Mouse (Mus musculus) neural tube, embryonic 15.5 days (tissue): ENCODE measurements at regions not wholly inside any gene's neighbourhood (a gene's known extent, or its start where the extent isn't known, plus 50 kb on each side); places are given as distances from the start of the nearest gene placed in this dataset.

Experiments used
- ATAC-seq: fragments of 200-750 bp; cut with Nextera tagmentation; 2 replicates; pipeline ENCODE4 v1.8.0; 2017; ENCODE audit warnings: mild to moderate bottlenecking, moderate TSS enrichment, moderate library complexity; ENCODE audit not compliant: low FRiP score
- H3K27ac ChIP-seq: fragments of 300-500 bp; sonication (generic); replicated peaks from 2 replicates; pipeline ENCODE4 v1.5.1; 2015; ENCODE audit warnings: mild to moderate bottlenecking, inconsistent platforms
- H3K27me3 ChIP-seq: fragments of 300-500 bp; sonication (generic); replicated peaks from 2 replicates; pipeline ENCODE4 v1.6.1; 2015; ENCODE audit warnings: inconsistent platforms
- H3K36me3 ChIP-seq: fragments of 300-500 bp; sonication (generic); 2 replicates; pipeline ENCODE4 v1.6.1; 2015; ENCODE audit warnings: inconsistent platforms
- H3K4me1 ChIP-seq: fragments of 300-500 bp; sonication (generic); 2 replicates; pipeline ENCODE4 v1.6.1; 2015; ENCODE audit warnings: inconsistent platforms
- H3K4me2 ChIP-seq: fragments of 300-500 bp; sonication (generic); 2 replicates; pipeline ENCODE4 v1.6.1; 2015; ENCODE audit warnings: inconsistent platforms, mild to moderate bottlenecking, moderate library complexity
- H3K4me3 ChIP-seq: fragments of 300-500 bp; sonication (generic); replicated peaks from 2 replicates; pipeline ENCODE4 v1.5.1; 2015; ENCODE audit warnings: mild to moderate bottlenecking, inconsistent platforms
- H3K9ac ChIP-seq: fragments of 300-500 bp; sonication (generic); replicated peaks from 2 replicates; pipeline ENCODE4 v1.6.1; 2015; ENCODE audit warnings: mild to moderate bottlenecking, inconsistent platforms
- H3K9me3 ChIP-seq: fragments of 300-500 bp; sonication (generic); replicated peaks from 2 replicates; pipeline ENCODE4 v1.6.1; 2016; ENCODE audit warnings: inconsistent platforms
- WGBS: fragments of 180-500 bp; shearing (Covaris S2); methylation state at CpG from one replicate; pipeline ENCODE4 v1.1.7; 2015; ENCODE audit warnings: mixed read lengths; 5-methylcytosine and 5-hydroxymethylcytosine counted together

DNA sequence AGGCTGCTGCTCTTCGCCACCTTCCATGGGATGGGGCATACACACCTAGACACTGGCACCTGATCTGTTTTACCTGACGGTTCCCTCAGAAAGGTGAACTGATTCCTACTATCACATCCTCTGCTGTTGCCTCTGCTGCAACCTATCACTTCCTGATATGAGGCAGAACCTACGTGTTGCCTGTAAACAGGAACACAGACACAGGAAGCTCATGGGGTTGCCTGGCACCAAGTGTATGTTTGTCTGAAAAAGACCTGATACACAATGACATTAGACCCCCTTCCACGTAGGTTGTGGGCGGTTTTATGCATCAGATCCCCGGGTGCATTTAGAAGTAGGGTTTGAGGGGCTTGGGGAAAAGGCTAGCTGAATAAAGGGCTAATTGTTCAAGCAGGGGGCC lies 190.0 kb upstream of the Eef2kmt start:
- Histone ChIP-seq H3K4me3 (no peak overlapping the region), H3K27me3 (no peaks in the 10 kb centered on the region), H3K4me1 (no peaks in the 10 kb centered on the region), H3K36me3 (no peaks in the 10 kb centered on the region), H3K4me2 (no peak overlapping the region), H3K27ac (no peak overlapping the region), H3K9me3 (no peaks in the 10 kb centered on the region), H3K9ac (no peak overlapping the region)
- no peak for ATAC-seq
- 80% methylated on average over 6 of the region's 6 CpGs for WGBS

DNA sequence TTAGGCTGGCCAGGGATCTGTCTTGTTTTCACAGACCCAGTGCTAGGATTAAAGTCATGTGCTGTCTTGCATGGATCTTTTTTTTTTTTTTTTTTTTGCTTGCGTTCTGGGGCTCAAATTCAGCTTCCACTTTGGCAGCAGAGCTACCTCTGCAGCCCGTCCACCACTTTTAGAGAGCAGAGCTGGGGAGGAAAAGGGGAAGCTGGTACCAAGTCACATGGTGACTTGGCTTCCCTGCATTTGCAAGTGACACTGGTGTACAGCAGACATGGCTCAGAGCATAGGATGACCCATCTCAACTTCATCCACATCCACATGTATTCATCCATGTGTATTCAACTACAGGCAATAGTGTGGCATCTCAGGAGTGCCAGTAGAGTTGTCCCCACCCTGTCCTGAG lies 189.0 kb upstream of the Eef2kmt start:
- no peak for ATAC-seq
- no peak overlapping the region for H3K4me3 ChIP-seq
- no peaks in the 10 kb centered on the region for H3K27me3 ChIP-seq
- no peaks in the 10 kb centered on the region for H3K36me3 ChIP-seq
- 73% methylated on average over 2 of the region's 2 CpGs for WGBS
- no peaks in the 10 kb centered on the region for H3K4me1 ChIP-seq
- no peak overlapping the region for H3K9ac ChIP-seq
- H3K4me2 ChIP-seq = no peak overlapping the region
- no peaks in the 10 kb centered on the region for H3K9me3 ChIP-seq
- no peak overlapping the region for H3K27ac ChIP-seq

DNA sequence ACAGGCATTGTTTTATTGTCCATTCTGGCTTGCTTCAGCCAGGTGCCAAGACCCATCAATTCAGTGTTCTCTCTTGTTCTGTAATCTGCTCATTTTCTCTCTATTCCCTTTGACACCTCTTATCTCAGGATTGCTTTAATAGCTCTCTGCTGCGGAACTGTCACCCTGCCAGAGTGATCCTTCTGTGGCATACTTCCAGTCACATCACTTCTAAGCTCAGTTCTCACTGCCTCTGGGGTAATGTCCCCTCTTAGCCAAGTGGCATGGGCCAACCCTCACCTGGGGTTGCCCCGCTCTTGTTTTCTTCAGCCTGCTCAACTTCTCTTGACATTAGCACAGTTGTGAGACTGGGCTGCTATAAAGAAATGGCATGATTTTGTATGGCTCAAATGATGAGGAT lies 183.9 kb upstream of the Eef2kmt start:
- Histone ChIP-seq H3K27me3 (no peaks in the 10 kb centered on the region), H3K9ac (no peak overlapping the region), H3K4me1 (no peaks in the 10 kb centered on the region), H3K27ac (no peak overlapping the region), H3K4me2 (no peak overlapping the region), H3K36me3 (no peaks in the 10 kb centered on the region), H3K9me3 (no peaks in the 10 kb centered on the region), H3K4me3 (no peak overlapping the region)
- ATAC-seq = no peak
- 90% methylated on average over 2 of the region's 2 CpGs for WGBS

DNA sequence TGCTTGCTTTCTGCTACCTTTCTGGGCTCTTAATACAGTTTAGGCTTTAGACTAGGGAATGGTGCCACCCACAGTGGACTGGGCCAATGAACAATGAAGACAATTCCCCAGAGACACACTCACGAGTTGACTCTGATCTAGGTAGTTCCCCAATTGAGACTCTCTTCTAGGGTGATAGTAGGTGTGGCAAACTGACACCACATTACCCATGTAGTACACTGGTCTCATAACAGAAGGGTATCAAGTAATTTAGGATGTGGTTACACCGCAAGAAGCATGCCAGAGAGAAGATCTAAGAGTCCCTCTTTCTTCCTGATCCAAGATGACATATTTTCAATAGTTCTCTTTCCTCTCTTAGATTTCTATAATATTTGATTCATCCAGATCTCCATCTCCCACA lies 182.6 kb upstream of the Eef2kmt start:
- 85% methylated on average over 2 of the region's 2 CpGs for WGBS
- Histone ChIP-seq H3K9ac (no peak overlapping the region), H3K4me1 (no peaks in the 10 kb centered on the region), H3K4me3 (no peak overlapping the region), H3K27ac (no peak overlapping the region), H3K9me3 (no peaks in the 10 kb centered on the region), H3K4me2 (no peak overlapping the region), H3K36me3 (no peaks in the 10 kb centered on the region), H3K27me3 (no peaks in the 10 kb centered on the region)
- ATAC-seq = no peak

DNA sequence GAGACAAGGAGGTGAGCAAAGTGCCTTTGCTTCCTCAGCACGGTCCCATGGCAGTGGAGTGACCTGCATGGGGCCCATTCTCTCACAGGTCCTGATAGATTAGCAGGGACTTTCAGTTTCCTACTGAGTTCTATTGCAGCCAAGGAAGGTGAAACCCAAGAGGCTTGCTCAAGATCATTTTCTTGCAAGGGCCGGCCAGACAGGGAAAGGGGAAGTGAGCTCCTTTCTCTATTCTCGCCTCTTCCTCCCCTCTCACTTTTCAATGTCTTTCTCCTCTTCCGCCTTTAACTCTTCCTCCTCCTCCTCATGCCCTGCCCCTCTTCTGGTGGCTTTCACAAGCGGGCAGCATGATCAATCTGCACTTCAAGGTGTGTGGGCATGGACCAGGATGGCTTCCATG lies 175.9 kb upstream of the Eef2kmt start:
- no peak overlapping the region for H3K4me3 ChIP-seq
- H3K9ac ChIP-seq = no peak overlapping the region
- WGBS = 81% methylated on average over 5 of the region's 5 CpGs
- no peaks in the 10 kb centered on the region for H3K9me3 ChIP-seq
- no peak overlapping the region for H3K27ac ChIP-seq
- H3K36me3 ChIP-seq = no peaks in the 10 kb centered on the region
- no peak overlapping the region for H3K4me2 ChIP-seq
- no peaks in the 10 kb centered on the region for H3K27me3 ChIP-seq
- H3K4me1 ChIP-seq = no peaks in the 10 kb centered on the region
- no peak for ATAC-seq

DNA sequence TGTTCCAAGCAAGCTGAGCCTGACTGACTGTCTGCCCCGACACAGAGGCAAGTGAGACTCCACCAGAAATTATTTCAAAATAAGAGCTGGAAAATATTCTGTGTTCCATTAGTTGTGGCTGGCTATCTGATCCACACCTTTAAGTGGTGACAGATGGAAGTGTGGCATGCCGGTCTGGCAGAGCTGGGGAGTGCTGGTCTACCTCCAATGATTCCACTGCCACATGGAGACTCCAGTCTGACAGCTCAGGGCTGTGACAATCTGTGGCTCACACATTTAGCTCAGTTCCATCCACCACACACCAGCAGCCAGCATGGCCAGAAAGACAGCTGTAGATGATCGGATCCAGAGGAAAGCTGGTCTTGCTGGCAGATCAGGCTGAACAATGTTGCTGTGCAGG lies 175.3 kb upstream of the Eef2kmt start:
- H3K9ac ChIP-seq = no peak overlapping the region
- no peak overlapping the region for H3K4me3 ChIP-seq
- no peaks in the 10 kb centered on the region for H3K4me1 ChIP-seq
- no peak for ATAC-seq
- no peak overlapping the region for H3K4me2 ChIP-seq
- 81% methylated on average over 3 of the region's 3 CpGs for WGBS
- no peaks in the 10 kb centered on the region for H3K27me3 ChIP-seq
- no peaks in the 10 kb centered on the region for H3K9me3 ChIP-seq
- no peaks in the 10 kb centered on the region for H3K36me3 ChIP-seq
- no peak overlapping the region for H3K27ac ChIP-seq

DNA sequence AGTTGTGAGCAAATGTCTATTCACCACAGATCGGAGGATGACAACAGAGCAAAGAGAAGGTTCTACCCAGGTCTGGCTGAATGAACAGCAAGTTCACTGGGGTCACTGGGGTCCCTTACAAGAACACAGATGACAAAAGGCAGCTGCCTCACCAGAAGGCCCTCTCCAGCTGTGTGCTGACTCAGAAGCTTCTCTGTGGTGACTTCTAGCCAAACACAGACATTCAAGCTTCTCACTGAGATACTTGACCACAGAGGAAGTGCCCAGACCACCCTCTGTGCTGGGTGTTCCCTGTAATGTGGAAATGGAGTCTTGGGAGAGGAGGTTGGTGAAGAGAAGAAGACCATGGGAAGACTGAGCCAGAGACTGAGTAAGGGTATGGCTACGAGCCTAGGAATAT lies 173.7 kb upstream of the Eef2kmt start:
- Histone ChIP-seq H3K27ac (no peak overlapping the region), H3K4me2 (no peak overlapping the region), H3K27me3 (no peaks in the 10 kb centered on the region), H3K9ac (no peak overlapping the region), H3K9me3 (no peaks in the 10 kb centered on the region), H3K36me3 (no peaks in the 10 kb centered on the region), H3K4me1 (no peaks in the 10 kb centered on the region), H3K4me3 (no peak overlapping the region)
- WGBS = 78% methylated on average over 2 of the region's 2 CpGs
- no peak for ATAC-seq

DNA sequence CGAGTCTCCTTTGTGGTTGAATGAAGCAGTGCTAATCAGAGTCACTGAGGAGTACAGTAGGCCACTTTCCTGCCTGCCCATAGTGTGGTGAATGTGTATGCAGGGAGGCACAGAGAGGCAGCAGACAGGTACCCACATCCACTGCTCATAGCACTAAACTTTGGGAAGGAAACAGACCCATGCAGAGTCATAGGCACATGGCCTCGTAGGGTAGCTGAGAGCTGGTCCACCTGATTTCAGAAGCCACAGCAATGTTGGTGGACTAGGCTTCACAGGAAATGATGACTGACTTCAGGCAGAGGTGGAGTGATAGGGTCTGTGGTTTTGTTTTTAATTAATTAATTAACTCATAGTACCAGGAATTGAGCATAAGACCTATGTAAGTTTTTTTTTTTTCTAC lies 170.1 kb upstream of the Eef2kmt start:
- H3K9me3 ChIP-seq = no peaks in the 10 kb centered on the region
- no peak for ATAC-seq
- WGBS = 88% methylated on average over 2 of the region's 2 CpGs
- H3K4me2 ChIP-seq = no peak overlapping the region
- no peak overlapping the region for H3K9ac ChIP-seq
- H3K4me3 ChIP-seq = no peak overlapping the region
- H3K36me3 ChIP-seq = no peaks in the 10 kb centered on the region
- no peak overlapping the region for H3K27ac ChIP-seq
- H3K27me3 ChIP-seq = no peaks in the 10 kb centered on the region
- H3K4me1 ChIP-seq = no peaks in the 10 kb centered on the region

DNA sequence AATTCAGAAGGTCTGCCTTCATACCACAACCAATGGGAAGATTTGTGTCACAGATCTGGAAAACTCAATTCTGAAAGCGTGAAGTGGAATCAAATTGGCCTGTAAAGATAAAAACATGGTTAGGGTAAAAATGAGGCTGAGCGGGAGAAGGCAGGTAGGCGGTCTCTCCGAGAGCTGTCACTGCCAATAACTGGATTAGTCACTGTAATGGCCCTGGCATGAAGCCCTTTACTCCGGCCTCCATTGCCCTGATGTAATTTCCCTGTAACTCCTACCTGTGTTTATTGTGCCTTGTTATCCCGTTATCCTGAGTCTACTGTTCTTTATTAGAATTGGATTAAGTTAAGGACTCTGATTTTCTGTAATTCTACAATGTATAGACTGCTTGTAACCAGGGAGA lies 166.3 kb upstream of the Eef2kmt start:
- 82% methylated on average over 6 of the region's 6 CpGs for WGBS
- Histone ChIP-seq H3K4me1 (peaks cover 10% of the 10 kb centered on the region), H3K9me3 (no peaks in the 10 kb centered on the region), H3K36me3 (no peaks in the 10 kb centered on the region), H3K27ac (no peak overlapping the region), H3K4me3 (no peak overlapping the region), H3K4me2 (no peak overlapping the region), H3K9ac (no peak overlapping the region), H3K27me3 (no peaks in the 10 kb centered on the region)
- no peak for ATAC-seq

DNA sequence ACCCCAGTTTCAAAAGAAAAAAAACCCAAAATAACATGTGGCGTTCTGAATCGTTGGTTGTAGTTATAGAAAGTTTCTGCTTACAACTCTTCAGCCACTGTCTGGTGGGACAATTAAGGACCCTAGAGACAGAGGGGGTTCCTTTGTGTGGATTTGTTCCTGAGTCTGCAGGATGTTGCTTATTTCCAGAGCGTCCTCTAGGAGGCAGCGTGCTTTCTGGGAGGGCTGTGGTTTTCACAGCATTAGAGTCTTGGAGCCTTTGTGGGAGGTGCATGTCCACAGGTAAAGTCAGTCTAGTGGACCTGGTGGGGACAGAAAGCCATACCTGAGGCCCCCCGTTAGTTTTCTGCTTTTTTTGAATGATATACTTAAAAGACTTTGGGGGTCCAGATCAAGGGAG lies 165.8 kb upstream of the Eef2kmt start:
- WGBS = 95% methylated on average over 5 of the region's 5 CpGs
- H3K4me2 ChIP-seq = no peak overlapping the region
- H3K27ac ChIP-seq = no peak overlapping the region
- H3K4me3 ChIP-seq = no peak overlapping the region
- H3K9ac ChIP-seq = no peak overlapping the region
- H3K36me3 ChIP-seq = no peaks in the 10 kb centered on the region
- H3K27me3 ChIP-seq = no peaks in the 10 kb centered on the region
- ATAC-seq = no peak
- peaks cover 10% of the 10 kb centered on the region for H3K4me1 ChIP-seq
- H3K9me3 ChIP-seq = no peaks in the 10 kb centered on the region

DNA sequence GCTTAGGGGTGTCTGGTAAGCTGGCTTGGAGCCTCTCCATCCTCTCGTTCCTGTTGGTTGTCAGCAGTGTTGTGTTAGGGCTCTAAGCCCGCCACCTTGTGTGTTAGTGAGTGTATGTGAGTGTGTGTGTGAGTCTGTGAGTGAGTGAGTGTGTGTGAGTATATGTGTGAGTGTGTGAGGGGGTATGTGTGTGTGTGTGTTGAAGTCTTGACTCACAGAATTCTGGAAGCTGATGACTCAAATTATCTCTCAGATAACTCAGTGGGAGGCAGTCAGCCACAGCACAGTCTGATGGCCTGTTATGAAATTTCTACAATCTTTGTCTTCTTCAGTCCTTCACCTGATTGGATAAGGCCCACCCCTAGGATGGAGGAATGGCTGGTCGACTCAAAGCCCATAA lies 163.7 kb upstream of the Eef2kmt start:
- H3K27me3 ChIP-seq = no peaks in the 10 kb centered on the region
- no peak for ATAC-seq
- 84% methylated on average over 3 of the region's 3 CpGs for WGBS
- H3K9me3 ChIP-seq = no peaks in the 10 kb centered on the region
- H3K4me3 ChIP-seq = no peak overlapping the region
- peaks cover 10% of the 10 kb centered on the region for H3K4me1 ChIP-seq
- H3K36me3 ChIP-seq = no peaks in the 10 kb centered on the region
- no peak overlapping the region for H3K4me2 ChIP-seq
- no peak overlapping the region for H3K9ac ChIP-seq
- H3K27ac ChIP-seq = no peak overlapping the region

DNA sequence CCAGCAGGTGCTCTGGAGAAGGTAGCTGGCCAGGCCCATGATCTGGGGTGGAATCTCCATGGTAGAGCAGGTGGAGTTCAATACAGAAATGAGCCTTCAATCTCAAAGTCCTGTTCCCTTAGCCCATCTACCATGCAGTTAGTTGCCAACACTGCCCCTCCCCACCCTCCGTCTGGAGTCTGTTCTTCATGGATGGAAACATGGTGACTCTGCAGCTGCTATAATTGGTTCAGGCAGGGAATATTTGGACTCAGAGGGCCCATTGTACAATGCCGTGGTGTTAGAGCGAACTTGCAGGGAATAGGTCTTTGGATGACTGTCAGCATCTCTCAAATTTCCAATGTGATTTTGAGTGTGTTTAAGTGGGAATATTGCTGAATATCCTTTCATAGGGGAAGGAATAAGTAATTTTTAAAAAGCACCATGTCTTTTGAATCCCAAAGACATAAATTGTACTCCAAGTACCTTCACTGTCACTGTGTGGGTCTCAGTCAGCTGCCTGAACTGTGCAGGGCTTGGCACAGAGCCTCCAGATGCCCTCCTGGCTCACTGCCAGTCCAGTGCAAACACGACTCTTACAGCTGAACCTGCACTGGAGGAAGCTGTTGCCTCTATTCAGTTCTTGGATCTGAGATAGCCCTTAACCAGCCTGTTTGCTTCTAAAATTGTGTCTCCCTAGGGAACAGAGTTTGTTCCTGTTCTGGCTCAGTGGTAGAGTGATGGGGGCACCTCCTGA lies 162.8 kb upstream of the Eef2kmt start:
- Histone ChIP-seq H3K36me3 (no peaks in the 10 kb centered on the region), H3K4me1 (peaks cover 10% of the 10 kb centered on the region), H3K9ac (no peak overlapping the region), H3K9me3 (no peaks in the 10 kb centered on the region), H3K4me3 (no peak overlapping the region), H3K27me3 (no peaks in the 10 kb centered on the region), H3K4me2 (no peak overlapping the region), H3K27ac (no peak overlapping the region)
- 34% methylated on average over 4 of the region's 4 CpGs for WGBS
- ATAC-seq = no peak

DNA sequence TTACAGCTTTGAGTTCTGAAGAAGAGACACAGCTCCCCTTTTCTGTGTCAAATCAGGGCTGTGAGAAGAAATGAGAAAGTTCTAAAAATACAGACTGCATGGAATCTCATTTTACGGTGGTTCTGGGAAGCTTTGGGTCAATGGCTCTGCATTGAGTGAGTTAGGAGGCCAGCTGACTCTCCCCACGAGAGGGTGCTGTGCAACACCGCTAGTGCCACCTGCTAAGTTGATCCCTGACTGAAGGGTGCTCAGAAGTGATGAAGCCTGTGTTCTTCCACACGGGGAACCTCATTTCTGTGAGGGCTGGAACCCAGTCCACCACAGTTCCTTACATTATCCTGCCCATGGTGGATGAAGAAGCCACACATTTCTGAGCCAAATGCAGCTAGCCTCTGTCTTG lies 159.5 kb upstream of the Eef2kmt start:
- 76% methylated on average over 4 of the region's 4 CpGs for WGBS
- no peak overlapping the region for H3K4me2 ChIP-seq

More for the DNA sequence above, 159.5 kb upstream of the Eef2kmt start:
- Histone ChIP-seq H3K27me3 (no peaks in the 10 kb centered on the region), H3K9me3 (no peaks in the 10 kb centered on the region), H3K4me3 (no peak overlapping the region), H3K4me1 (peaks cover 10% of the 10 kb centered on the region), H3K36me3 (no peaks in the 10 kb centered on the region), H3K27ac (no peak overlapping the region), H3K9ac (no peak overlapping the region)
- no peak for ATAC-seq
